Mouse (Mus musculus): ENCODE measurements around the gene Dcxr. TPM values are rescaled to one million over a fixed set of nuclear protein-coding genes. Genes with fewer than 3 reads are reported as not detected.
A peak's percentile ranks its signal among the peaks of the same experiment; 100 is the strongest.

Dcxr gene
- polyA plus RNA-seq, 1 experiment from 2014 or later = 123 TPM

GRCm38 (mm10) chr11:120709551-120709950 lies 17.5 kb downstream of the Dcxr start:
- TF ChIP-seq CTCF (IDR thresholded peaks at IDR 0.05; ENCODE audit: low read depth) = no peak
- no peaks in the 10 kb centered on the region for H3K27me3 ChIP-seq (ENCODE audit: insufficient read depth, low read length)
- no peak overlapping the region for H3K4me3 ChIP-seq (replicated peaks; ENCODE audit: low read depth, low read length)
- no peak overlapping the region for H3K27ac ChIP-seq
- DNase-seq (ENCODE audit: low spot score) (no peak), ATAC-seq (replicated peaks; ENCODE audit: low FRiP score, low read depth) (no peak)
- H3K9ac ChIP-seq (ENCODE audit: low read depth, low read length) = no peak overlapping the region
- 0 out of 2 replicates have a peak, but pooled peaks cover 10% of the 10 kb centered on the region for H3K36me3 ChIP-seq (ENCODE audit: insufficient read depth, low read length)
- H3K4me1 ChIP-seq (replicated peaks; ENCODE audit: insufficient read depth, low read length) = peaks cover 19% of the 10 kb centered on the region
- 80% methylated on average over 2 of the region's 2 CpGs for WGBS
- no peak overlapping the region for H3K4me2 ChIP-seq (ENCODE audit: low read length)
- H3K9me3 ChIP-seq (replicated peaks; ENCODE audit: low read length) = no peaks in the 10 kb centered on the region

- WGBS = 36% methylated on average over 5 of the region's 5 CpGs
- no peak for ATAC-seq (replicated peaks; ENCODE audit: low FRiP score, low read depth)
- no peak for TF ChIP-seq CTCF (IDR thresholded peaks at IDR 0.05; ENCODE audit: low read depth)
- H3K36me3 ChIP-seq (ENCODE audit: insufficient read depth, low read length) = 0 out of 2 replicates have a peak, but pooled peaks cover 10% of the 10 kb centered on the region
- no peak for DNase-seq (ENCODE audit: low spot score)
- no peaks in the 10 kb centered on the region for H3K9me3 ChIP-seq (replicated peaks; ENCODE audit: low read length)
- H3K9ac ChIP-seq (ENCODE audit: low read depth, low read length) = no peak overlapping the region
- no peak overlapping the region for H3K4me3 ChIP-seq (replicated peaks; ENCODE audit: low read depth, low read length)
- no peak overlapping the region for H3K27ac ChIP-seq
- no peaks in the 10 kb centered on the region for H3K27me3 ChIP-seq (ENCODE audit: insufficient read depth, low read length)
- no peak overlapping the region for H3K4me2 ChIP-seq (ENCODE audit: low read length)
- H3K4me1 ChIP-seq (replicated peaks; ENCODE audit: insufficient read depth, low read length) = peaks cover 24% of the 10 kb centered on the region
Measured at GRCm38 (mm10) chr11:120707969-120708368, 19.1 kb downstream of the Dcxr start.

- H3K27me3 ChIP-seq (ENCODE audit: insufficient read depth, low read length) = no peaks in the 10 kb centered on the region
- 15% methylated on average over 12 of the region's 12 CpGs for WGBS
- H3K4me1 ChIP-seq (replicated peaks; ENCODE audit: insufficient read depth, low read length) = peaks cover 16% of the 10 kb centered on the region
- H3K36me3 ChIP-seq (ENCODE audit: insufficient read depth, low read length) = 0 out of 2 replicates have a peak, but pooled peaks cover 10% of the 10 kb centered on the region
- no peak overlapping the region for H3K4me3 ChIP-seq (replicated peaks; ENCODE audit: low read depth, low read length)
- H3K9ac ChIP-seq (ENCODE audit: low read depth, low read length) = no peak overlapping the region
- peak; percentile 28 for DNase-seq (ENCODE audit: low spot score)
- H3K27ac ChIP-seq = no peak overlapping the region
- no peak for TF ChIP-seq CTCF (IDR thresholded peaks at IDR 0.05; ENCODE audit: low read depth)
- H3K9me3 ChIP-seq (replicated peaks; ENCODE audit: low read length) = no peaks in the 10 kb centered on the region
- no peak for ATAC-seq (replicated peaks; ENCODE audit: low FRiP score, low read depth)
- H3K4me2 ChIP-seq (ENCODE audit: low read length) = no peak overlapping the region
Measured at GRCm38 (mm10) chr11:120707225-120707624, 19.9 kb downstream of the Dcxr start.

- 61% methylated on average over 5 of the region's 5 CpGs for WGBS
Measured at GRCm38 (mm10) chr11:120706120-120706519, 21.0 kb downstream of the Dcxr start.

GRCm38 (mm10) chr11:120704486-120705325 lies 22.4 kb downstream of the Dcxr start:
- Histone ChIP-seq H3K4me3 (replicated peaks; ENCODE audit: low read depth, low read length) (no peak overlapping the region), H3K4me2 (ENCODE audit: low read length) (no peak overlapping the region), H3K4me1 (replicated peaks; ENCODE audit: insufficient read depth, low read length) (peaks cover 16% of the 10 kb centered on the region), H3K27me3 (ENCODE audit: insufficient read depth, low read length) (no peaks in the 10 kb centered on the region), H3K27ac (0 out of 2 replicates have a peak overlapping the region, but pooled peaks have one; percentile 16), H3K9ac (ENCODE audit: low read depth, low read length) (no peak overlapping the region), H3K9me3 (replicated peaks; ENCODE audit: low read length) (no peaks in the 10 kb centered on the region), H3K36me3 (ENCODE audit: insufficient read depth, low read length) (peaks cover 12% of the 10 kb centered on the region; the same call in 1 of the 2 replicates)
- WGBS = 34% methylated on average over 8 of the region's 8 CpGs
- ATAC-seq (replicated peaks; ENCODE audit: low FRiP score, low read depth) (peak; percentile 34), DNase-seq (ENCODE audit: low spot score) (peak; percentile 62)
- no peak for TF ChIP-seq CTCF (IDR thresholded peaks at IDR 0.05; ENCODE audit: low read depth)

More at GRCm38 (mm10) chr11:120706120-120706519, 21.0 kb downstream of the Dcxr start:
- Histone ChIP-seq H3K4me1 (replicated peaks; ENCODE audit: insufficient read depth, low read length) (peaks cover 16% of the 10 kb centered on the region), H3K9ac (ENCODE audit: low read depth, low read length) (no peak overlapping the region), H3K27ac (no peak overlapping the region), H3K4me2 (ENCODE audit: low read length) (no peak overlapping the region), H3K27me3 (ENCODE audit: insufficient read depth, low read length) (no peaks in the 10 kb centered on the region), H3K36me3 (ENCODE audit: insufficient read depth, low read length) (peaks cover 14% of the 10 kb centered on the region; the same call in 1 of the 2 replicates), H3K9me3 (replicated peaks; ENCODE audit: low read length) (no peaks in the 10 kb centered on the region), H3K4me3 (replicated peaks; ENCODE audit: low read depth, low read length) (no peak overlapping the region)
- ATAC-seq (replicated peaks; ENCODE audit: low FRiP score, low read depth) (no peak), DNase-seq (ENCODE audit: low spot score) (no peak)
- no peak for TF ChIP-seq CTCF (IDR thresholded peaks at IDR 0.05; ENCODE audit: low read depth)

- peaks cover 17% of the 10 kb centered on the region; the same call in 1 of the 2 replicates for H3K36me3 ChIP-seq (ENCODE audit: insufficient read depth, low read length)
- H3K27ac ChIP-seq = 0 out of 2 replicates have a peak overlapping the region, but pooled peaks have one; percentile 16
- TF ChIP-seq CTCF (IDR thresholded peaks at IDR 0.05; ENCODE audit: low read depth) = peak; percentile 16; the same call in 1 of the 2 replicates
- ATAC-seq (replicated peaks; ENCODE audit: low FRiP score, low read depth) (no peak), DNase-seq (ENCODE audit: low spot score) (no peak)
- H3K27me3 ChIP-seq (ENCODE audit: insufficient read depth, low read length) = no peaks in the 10 kb centered on the region
- H3K9ac ChIP-seq (ENCODE audit: low read depth, low read length) = no peak overlapping the region
- H3K4me2 ChIP-seq (ENCODE audit: low read length) = no peak overlapping the region
- H3K4me3 ChIP-seq (replicated peaks; ENCODE audit: low read depth, low read length) = no peak overlapping the region
- no peaks in the 10 kb centered on the region for H3K9me3 ChIP-seq (replicated peaks; ENCODE audit: low read length)
- H3K4me1 ChIP-seq (replicated peaks; ENCODE audit: insufficient read depth, low read length) = peaks cover 16% of the 10 kb centered on the region
- 33% methylated on average over 15 of the region's 15 CpGs for WGBS
Measured at GRCm38 (mm10) chr11:120703696-120704454, 23.2 kb downstream of the Dcxr start.

Measured in kidney, postnatal 0 days (tissue).